Comparison of ENCODE assay signal across 8 mouse cellular contexts in the genomic region with DNA sequence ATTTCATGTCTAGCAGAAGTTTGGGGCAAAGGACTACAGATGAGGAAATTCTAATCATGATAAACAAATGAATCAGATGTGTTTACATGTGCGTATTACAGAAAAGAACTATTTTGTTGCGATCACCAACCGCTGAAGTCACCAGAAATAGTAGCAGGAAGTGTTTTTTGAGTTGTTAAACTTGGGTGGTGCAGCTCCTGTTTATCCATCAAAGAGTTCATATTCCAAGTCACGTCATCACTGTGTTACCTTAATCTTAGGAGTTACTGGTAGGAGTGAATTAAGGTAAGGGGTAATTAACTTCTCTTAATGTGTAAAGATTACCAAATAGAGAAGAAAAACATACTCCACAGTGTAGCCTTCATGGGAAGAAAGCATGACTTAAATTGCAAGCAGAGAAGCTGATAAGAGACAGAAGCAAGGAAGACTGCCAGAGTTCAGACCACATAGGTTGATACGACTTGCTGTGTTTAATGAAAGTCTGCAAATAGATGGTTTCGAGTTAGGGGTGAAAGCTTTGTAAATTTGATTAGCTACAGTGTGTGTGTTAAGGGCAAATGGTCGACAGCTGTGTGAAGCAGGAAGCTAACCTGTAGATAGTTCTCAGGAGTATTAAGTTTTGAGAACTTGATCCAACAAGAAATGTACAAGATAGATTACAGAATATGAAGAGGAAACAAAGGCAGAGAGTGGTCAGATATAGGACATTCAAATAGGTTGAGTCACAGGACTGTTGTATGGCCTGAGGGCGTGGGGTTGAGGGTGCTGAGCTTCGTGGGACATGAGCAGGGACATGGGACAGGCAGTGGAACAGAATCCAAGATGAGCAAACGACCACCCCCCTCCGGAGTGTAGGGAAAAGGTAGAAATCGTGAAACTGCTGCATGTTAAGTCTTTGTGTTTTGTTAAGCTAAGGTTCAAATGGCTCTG. TPM values are rescaled to one million over a fixed set of nuclear protein-coding genes. Genes with fewer than 3 reads are reported as not detected.
A peak's percentile ranks its signal among the peaks of the same experiment; 100 is the strongest.
DNase-seq lines count a peak whose midpoint lies in the region; TF ChIP-seq lines count a peak whose summit lies in the region.

No protein-coding gene starts in this region.

- peak overlapping the region; percentile 73 for H3ac ChIP-seq in myocyte (ENCODE audit: control insufficient read depth, insufficient read length)

- H3K4me2 ChIP-seq in myocyte (ENCODE audit: low read depth), result peak overlapping the region; percentile 88

- H3K79me2 ChIP-seq in myocyte (ENCODE audit: control insufficient read depth, insufficient read depth), result peaks cover 9% of the 10 kb centered on the region

- no peak for TF ChIP-seq POLR2A in myocyte (IDR thresholded peaks at IDR 0.05; ENCODE audit: insufficient read length, low read depth)

- H3K4me3 ChIP-seq in layer of hippocampus, adult 2 months, result peak overlapping the region; percentile 75
- peak overlapping the region; percentile 53 for H3K4me3 ChIP-seq in myocyte

- DNase-seq in layer of hippocampus, adult 2 months (ENCODE audit: low spot score in 2 of 2), result no peak
- no peak for DNase-seq in layer of hippocampus, postnatal 36 days
- peak; percentile 9 for DNase-seq in c-Kit-positive CD71-negative TER-119-negative erythroid progenitor cells, embryonic 14.5 days (ENCODE audit: low read depth)
- DNase-seq in induced T-regulatory cell, adult 2 months (ENCODE audit: low read depth), result peak; percentile 57
- DNase-seq in layer of hippocampus, adult 9-10 months (ENCODE audit: low spot score), result no peak
- DNase-seq in adrenal gland, postnatal 14 days, result no peak
- DNase-seq in layer of hippocampus, postnatal 10 days (ENCODE audit: low spot score in 2 of 2), result no peak

- no peak for TF ChIP-seq CTCF in layer of hippocampus, adult 2 months (conservative IDR thresholded peaks at IDR 0.05)

- peak overlapping the region; percentile 96 for H3K27ac ChIP-seq in layer of hippocampus, adult 2 months

- peaks cover 3% of the 10 kb centered on the region for H3K36me3 ChIP-seq in myocyte (ENCODE audit: control insufficient read depth, insufficient read depth)

- no peaks in the 10 kb centered on the region for H3K27me3 ChIP-seq in myocyte (ENCODE audit: control insufficient read depth, insufficient read depth, insufficient read length)

TF ChIP-seq in myocyte, 11 proteins besides CTCF, POLR2A, EP300 and RAD21:
- TF ChIP-seq TCF12 (IDR thresholded peaks at IDR 0.05; ENCODE audit: insufficient read depth, poor library complexity, severe bottlenecking) (no peak), MYOD1 (IDR thresholded peaks at IDR 0.05; ENCODE audit: control insufficient read depth in 1 of 3, insufficient read length in 2 of 3, low read depth in 2 of 3) (no peak), MAX (IDR thresholded peaks at IDR 0.05; ENCODE audit: low read depth) (no peak), E2F4 (IDR thresholded peaks at IDR 0.05; ENCODE audit: insufficient read depth) (no peak), USF1 (IDR thresholded peaks at IDR 0.05; ENCODE audit: low read depth) (no peak), MYOG (IDR thresholded peaks at IDR 0.05; ENCODE audit: control insufficient read depth in 1 of 3, insufficient read depth in 1 of 3, insufficient read length in 2 of 3, low read depth in 2 of 3) (no peak), POLR2AphosphoS2 (IDR thresholded peaks at IDR 0.05; ENCODE audit: insufficient read length, low read depth) (no peak), TCF3 (IDR thresholded peaks at IDR 0.05; ENCODE audit: insufficient read length, low read depth) (no peak), SRF (IDR thresholded peaks at IDR 0.05; ENCODE audit: control insufficient read depth, insufficient read length, low read depth) (no peak), REST (IDR thresholded peaks at IDR 0.05; ENCODE audit: insufficient read depth, insufficient read length) (no peak), CEBPB (IDR thresholded peaks at IDR 0.05; ENCODE audit: insufficient read depth, poor library complexity, severe bottlenecking) (no peak)
TF ChIP-seq in myocyte: peak in this region for 0.

RNA-seq across cellular contexts. Expression of gene Pyroxd1, which starts 1.0 kb away (rescaled TPM):
- total RNA-seq in layer of hippocampus, adult 2 months (2021), result 10 to 100 TPM; 12.8 to 15.7 TPM
- total RNA-seq in layer of hippocampus, postnatal 36 days (2021), result 10 to 100 TPM; 13.6 to 13.8 TPM
- polyA plus RNA-seq in myocyte (2012; fragmentation: generic; extraction: Trizol), result 4.1 TPM
- 11.9 and 12.6 TPM in 2 replicates for total RNA-seq in adrenal gland, postnatal 14 days (2021)
- total RNA-seq in layer of hippocampus, postnatal 10 days (2021), result 10 to 100 TPM; 13.4 to 14.1 TPM

RNA-seq across cellular contexts. Expression of gene Slco1a5, which starts 23.7 kb away (rescaled TPM):
- not detected for total RNA-seq in layer of hippocampus, adult 2 months (2021)
- not detected for total RNA-seq in layer of hippocampus, postnatal 36 days (2021)
- 0.20 TPM for polyA plus RNA-seq in myocyte (2012; fragmentation: generic; extraction: Trizol)
- not detected in 2 replicates for total RNA-seq in adrenal gland, postnatal 14 days (2021)
- total RNA-seq in layer of hippocampus, postnatal 10 days (2021), result under 1 TPM in 1 of 2 experiments, not detected in 1; 0.39 TPM

RNA-seq across cellular contexts. Expression of gene Recql, which starts 40.4 kb away (rescaled TPM):
- total RNA-seq in layer of hippocampus, adult 2 months (2021), result 10 to 100 TPM; 26.7 to 26.9 TPM
- 10 to 100 TPM; 26.1 to 29.3 TPM for total RNA-seq in layer of hippocampus, postnatal 36 days (2021)
- polyA plus RNA-seq in myocyte (2012; fragmentation: generic; extraction: Trizol), result 8.8 TPM
- total RNA-seq in adrenal gland, postnatal 14 days (2021), result 15.5 and 19.2 TPM in 2 replicates
- 10 to 100 TPM; 25.7 to 27.6 TPM for total RNA-seq in layer of hippocampus, postnatal 10 days (2021)

RNA-seq across cellular contexts. Expression of gene Golt1b, which starts 40.6 kb away (rescaled TPM):
- total RNA-seq in layer of hippocampus, adult 2 months (2021), result 10 to 100 TPM; 28.6 TPM
- total RNA-seq in layer of hippocampus, postnatal 36 days (2021), result 10 to 100 TPM; 29.5 to 33.8 TPM
- 22.7 TPM for polyA plus RNA-seq in myocyte (2012; fragmentation: generic; extraction: Trizol)
- 32.9 and 33.3 TPM in 2 replicates for total RNA-seq in adrenal gland, postnatal 14 days (2021)
- 10 to 100 TPM; 26.1 to 28.2 TPM for total RNA-seq in layer of hippocampus, postnatal 10 days (2021)

RNA-seq across cellular contexts. Expression of gene Iapp, which starts 48.2 kb away (rescaled TPM):
- not detected for total RNA-seq in layer of hippocampus, adult 2 months (2021)
- not detected for total RNA-seq in layer of hippocampus, postnatal 36 days (2021)
- polyA plus RNA-seq in myocyte (2012; fragmentation: generic; extraction: Trizol), result not detected
- total RNA-seq in adrenal gland, postnatal 14 days (2021), result not detected in 2 replicates
- total RNA-seq in layer of hippocampus, postnatal 10 days (2021), result not detected

Comparison
In these comparisons a context has a peak if more than half of its experiments do, and no peak if none do; other contexts are left out.
1. DNase-seq: peak in c-Kit-positive CD71-negative TER-119-negative erythroid progenitor cells, embryonic 14.5 days (single experiment) and induced T-regulatory cell, adult 2 months (single experiment); none in layer of hippocampus, adult 2 months (0 of 2), layer of hippocampus, postnatal 36 days (0 of 2), layer of hippocampus, adult 9-10 months (single experiment), adrenal gland, postnatal 14 days (single experiment) and layer of hippocampus, postnatal 10 days (0 of 2).